Mouse (Mus musculus): ENCODE data around the gene Ttc24. TPM values are rescaled to one million over a fixed set of nuclear protein-coding genes. Genes with fewer than 3 reads are reported as not detected.

Gene Ttc24
- polyA plus RNA-seq (2012): not detected in 2 replicates

DNA sequence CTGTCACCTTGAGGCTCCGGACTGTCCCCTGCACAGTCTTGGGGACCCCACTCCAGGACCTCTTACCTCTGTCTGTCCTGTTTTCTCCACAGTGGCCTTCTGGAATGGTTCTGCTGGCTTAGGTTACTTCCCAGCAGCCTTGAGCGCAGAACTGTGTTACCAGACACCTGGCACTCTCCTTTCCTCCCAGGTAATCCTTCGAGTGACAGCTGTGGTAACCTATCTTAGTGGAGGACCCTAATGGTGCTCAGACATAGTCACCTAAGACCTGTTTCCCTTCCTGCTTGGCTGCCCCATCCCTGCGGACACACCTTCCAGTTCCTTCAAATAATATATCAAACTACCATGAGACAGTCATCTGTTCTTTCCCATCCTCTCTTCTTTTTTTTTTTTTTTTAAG is at the start of gene Ttc24:
TSS of gene Ttc24 (minus strand) at position 101 of the 400 bp plus-strand sequence.

DNA sequence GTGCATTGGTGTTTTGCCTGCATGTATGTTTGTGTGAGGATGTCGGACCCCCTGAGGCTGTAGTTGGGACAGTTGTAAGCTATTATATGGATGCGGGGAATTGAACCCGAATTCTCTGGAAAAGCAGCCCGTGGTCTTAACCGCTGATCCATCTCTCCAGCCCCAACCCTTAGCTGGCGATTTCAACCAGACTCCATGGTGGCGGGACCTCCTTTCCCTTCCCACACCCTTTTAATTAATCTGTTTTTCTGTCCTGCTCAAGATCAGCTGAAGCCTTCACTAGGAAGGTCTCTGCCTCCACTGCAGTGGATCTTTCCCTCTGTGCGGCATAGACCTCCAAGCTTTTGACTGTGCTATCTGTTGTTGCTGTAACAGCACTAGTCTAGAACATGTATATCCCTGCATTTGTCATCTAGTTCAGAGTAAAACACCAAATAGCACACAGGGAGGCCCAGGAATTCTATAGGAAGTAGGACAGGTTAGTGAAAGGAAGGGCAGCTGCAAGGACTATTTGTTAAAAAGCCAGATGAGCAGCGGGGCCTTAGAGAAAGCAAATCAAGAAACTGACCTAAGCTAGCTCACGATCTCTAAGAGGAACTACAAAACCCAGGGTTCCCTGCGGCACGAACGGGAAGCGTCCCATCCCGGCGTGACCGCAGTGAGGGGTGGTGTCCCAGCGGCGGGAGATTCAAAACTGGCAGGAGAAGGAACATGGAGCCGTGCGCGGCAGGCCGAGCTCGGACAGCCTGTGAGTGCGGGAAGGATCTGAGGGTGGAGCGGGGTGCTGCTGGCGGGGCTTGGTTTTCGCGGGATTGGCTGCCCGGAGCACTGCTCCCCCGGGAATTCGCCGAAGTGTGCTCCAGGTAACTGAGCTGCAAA is 3.5 kb upstream of the Ttc24 start, which contains the start of gene Iqgap3:
TSS of gene Iqgap3 (plus strand) at position 627 of the 879 bp plus-strand sequence.

DNA sequence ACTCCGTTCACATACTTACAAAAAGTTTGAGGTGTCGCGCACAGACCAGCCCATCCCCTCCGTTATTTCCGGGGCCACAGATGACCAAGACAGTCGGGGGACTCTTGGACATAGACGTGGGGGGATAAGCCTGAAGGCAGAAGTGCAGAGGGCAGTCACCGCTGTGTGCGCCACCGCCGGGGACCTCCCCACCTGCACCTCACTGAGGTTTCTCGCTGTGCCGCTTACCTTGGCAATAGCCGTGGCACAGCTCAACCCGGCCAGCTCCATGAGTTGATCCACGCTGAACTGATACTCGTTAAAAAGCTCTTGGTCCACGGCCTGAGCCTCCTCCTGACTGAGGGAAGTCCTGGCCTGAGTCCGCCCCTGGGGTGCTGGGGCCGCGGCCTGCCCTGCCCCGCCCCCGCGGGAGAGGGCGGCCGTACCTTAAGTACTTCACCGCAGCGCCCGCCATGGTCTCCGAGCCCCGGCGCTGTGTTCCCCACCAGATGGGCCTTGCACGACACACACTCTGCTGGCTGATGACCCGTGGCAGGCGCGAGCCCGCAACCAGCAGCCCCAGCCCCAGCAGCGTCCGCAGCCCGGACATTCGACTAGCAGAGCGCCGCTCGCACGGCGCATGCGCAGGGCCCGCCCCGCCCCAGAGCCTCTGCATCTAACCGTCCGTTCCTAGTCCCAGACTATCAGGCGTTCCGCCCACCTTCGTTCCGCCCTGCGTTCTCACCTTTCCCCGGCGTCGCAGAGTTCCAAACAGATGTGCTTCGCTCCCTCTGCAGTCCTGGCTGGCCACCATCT is 20.0 kb downstream of the Ttc24 start, which contains the start of gene Naxe:
TSS of gene Naxe (minus strand) at position 594 of the 795 bp plus-strand sequence.

DNA sequence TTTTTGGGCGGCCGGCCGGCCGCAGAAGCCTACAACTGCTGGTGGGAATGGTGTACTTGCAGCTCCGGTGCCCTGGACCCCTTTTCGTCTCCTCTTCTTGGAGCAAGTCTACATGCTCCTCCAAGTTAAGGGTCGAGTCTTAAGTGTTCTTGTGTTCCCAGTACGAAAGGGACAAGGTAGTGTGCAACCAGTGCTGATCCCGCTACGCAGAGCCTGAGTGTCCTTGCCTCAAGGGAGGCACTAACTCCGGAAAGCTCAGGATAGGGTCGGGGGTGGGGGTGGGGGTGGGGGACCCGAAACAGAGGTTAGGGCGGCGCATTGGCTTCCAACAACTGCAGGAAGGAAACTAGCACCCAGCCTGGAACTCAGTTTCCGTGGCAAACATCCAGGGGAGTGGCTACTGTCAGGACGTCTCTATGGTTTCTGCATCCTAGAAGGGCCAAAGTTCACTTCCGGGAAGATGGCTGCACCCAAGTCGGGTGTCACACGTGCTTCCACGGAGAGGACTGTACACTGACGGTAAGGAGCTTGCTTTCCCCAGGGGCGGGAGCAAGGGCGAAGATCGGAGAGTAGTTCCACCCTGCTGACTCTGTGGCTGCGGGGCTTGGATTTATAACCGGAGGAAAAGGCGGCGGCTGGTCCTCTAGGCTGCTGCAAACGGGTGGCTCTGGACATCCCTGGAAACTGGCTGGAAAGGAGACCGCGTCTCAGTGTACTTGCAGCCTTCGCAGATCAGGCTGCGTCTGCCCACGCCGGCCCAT is 35.3 kb downstream of the Ttc24 start, which contains the start of gene Gpatch4:
TSS of gene Gpatch4 (plus strand) at position 448 of the 761 bp plus-strand sequence.

DNA sequence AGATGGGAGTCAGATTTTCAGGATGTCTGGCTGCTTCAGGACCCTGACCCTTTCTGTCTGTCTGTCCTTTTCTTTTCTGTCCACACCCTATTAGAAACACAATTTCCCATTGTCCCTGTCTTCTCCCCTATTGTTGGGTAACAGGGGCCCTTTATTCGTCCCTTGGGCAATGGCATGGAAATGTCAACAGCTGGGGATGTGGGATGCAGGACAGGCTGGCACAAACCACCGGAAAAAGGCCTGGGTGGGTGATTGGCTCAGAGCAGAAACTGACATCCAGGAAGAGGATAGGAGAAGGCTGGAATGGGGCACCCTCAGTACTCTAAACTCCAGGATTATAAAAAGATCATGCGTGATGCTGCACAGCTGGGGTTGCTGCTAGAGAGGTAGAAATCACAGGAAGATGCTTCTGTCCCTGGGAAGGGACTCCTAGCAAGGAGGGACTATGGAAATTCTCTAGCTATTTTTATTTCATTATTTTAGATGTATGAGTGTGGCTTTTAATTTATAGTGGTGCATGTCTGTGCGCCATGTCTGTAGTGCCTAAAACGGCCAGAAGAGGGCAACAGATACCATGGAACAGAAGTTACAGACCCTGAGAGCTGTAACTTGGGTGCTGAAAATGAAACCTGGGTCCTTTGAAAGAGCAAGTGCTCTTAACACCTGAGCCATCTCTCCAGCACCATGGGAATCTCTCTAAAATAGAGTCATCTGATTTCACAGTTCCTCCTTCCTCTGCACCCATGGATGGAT is 50.5 kb downstream of the Ttc24 start, which contains the start of gene Hapln2:
TSS of gene Hapln2 (minus strand) at position 150 of the 753 bp plus-strand sequence.

Other genes with a start within 250 kb of the Ttc24 start
- 2.7 and 4.9 TPM in 2 replicates for gene Sh2d2a, start 231.5 kb downstream of the Ttc24 start, polyA plus RNA-seq (2012)
- 82.0 and 91.6 TPM in 2 replicates for gene Prcc, start 192.7 kb downstream of the Ttc24 start, polyA plus RNA-seq (2012)
- 990 and 1,680 TPM in 2 replicates for gene Hdgf, start 172.0 kb downstream of the Ttc24 start, polyA plus RNA-seq (2012)
- gene Mrpl24, start 158.8 kb downstream of the Ttc24 start, polyA plus RNA-seq (2012): 15.6 and 19.0 TPM in 2 replicates
- 12.1 TPM in 2 replicates for gene Isg20l2, start 148.0 kb downstream of the Ttc24 start, polyA plus RNA-seq (2012)
- 22.8 and 28.5 TPM in 2 replicates for gene Rrnad1, start 147.6 kb downstream of the Ttc24 start, polyA plus RNA-seq (2012)
- 0.45 TPM in 1 of 2 replicates, not detected in the other for gene Crabp2, start 129.6 kb downstream of the Ttc24 start, polyA plus RNA-seq (2012)
- gene Nes, start 107.2 kb downstream of the Ttc24 start, polyA plus RNA-seq (2012): 0.15 and 0.16 TPM in 2 replicates
- gene Bcan, start 78.1 kb downstream of the Ttc24 start, polyA plus RNA-seq (2012): not detected in 2 replicates
- gene Hapln2, start 50.7 kb downstream of the Ttc24 start, polyA plus RNA-seq (2012): not detected in 2 replicates
- gene Gpatch4, start 35.2 kb downstream of the Ttc24 start, polyA plus RNA-seq (2012): 30.3 and 52.8 TPM in 2 replicates
- 74.1 and 77.0 TPM in 2 replicates for gene Naxe, start 19.8 kb downstream of the Ttc24 start, polyA plus RNA-seq (2012)
- gene Iqgap3, start 3.7 kb upstream of the Ttc24 start, polyA plus RNA-seq (2012): 11.2 and 11.5 TPM in 2 replicates
- gene Mef2d, start 64.1 kb upstream of the Ttc24 start, polyA plus RNA-seq (2012): 225 and 227 TPM in 2 replicates
- gene Rhbg, start 176.4 kb upstream of the Ttc24 start, polyA plus RNA-seq (2012): 0.12 TPM in 1 of 2 replicates, not detected in the other
- gene Gm38392, start 208.9 kb upstream of the Ttc24 start, polyA plus RNA-seq (2012): not detected in 2 replicates
- 0.44 and 1.7 TPM in 2 replicates for gene Tsacc, start 218.7 kb upstream of the Ttc24 start, polyA plus RNA-seq (2012)
- gene Cct3, start 218.8 kb upstream of the Ttc24 start, polyA plus RNA-seq (2012): 28.7 and 37.6 TPM in 2 replicates
- gene Glmp, start 246.7 kb upstream of the Ttc24 start, polyA plus RNA-seq (2012): 75.1 and 97.9 TPM in 2 replicates